Comparison of ENCODE assay signal across 17 mouse cellular contexts in genomic region chr16:19969506-19969905, GRCm38 (mm10). TPM values are rescaled to one million over a fixed set of nuclear protein-coding genes. Genes with fewer than 3 reads are reported as not detected.
DNase-seq lines count a peak whose midpoint lies in the region.
"Had no signal": no experiment of that assay in that cellular context is flagged by ENCODE, and none has a peak within 500 bp of the region (broad histone marks: within the 10 kb centered on the region; RNA-seq: fewer than 3 reads in every experiment).

No protein-coding gene starts in this region.

- H3K36me3 ChIP-seq in megakaryocyte, embryonic 14.5 days (replicated peaks; ENCODE audit: low read length): peaks cover 90% of the 10 kb centered on the region
- H3K36me3 ChIP-seq: embryonic facial prominence, embryonic 10.5 days; hindbrain, embryonic 13.5 days had no signal

- intact Hi-C loops in heart, postnatal 14 days (cut with DNase I): no loop called here

- H3K9me3 ChIP-seq in megakaryocyte, embryonic 14.5 days: 0 out of 2 replicates have a peak, but pooled peaks cover 4% of the 10 kb centered on the region
- H3K9me3 ChIP-seq: embryonic facial prominence, embryonic 10.5 days; hindbrain, embryonic 13.5 days had no signal

- no peaks in the 10 kb centered on the region for H3K27me3 ChIP-seq in megakaryocyte, embryonic 14.5 days (replicated peaks)
- H3K27me3 ChIP-seq: heart, embryonic 13.5 days; hindbrain, embryonic 13.5 days; Patski had no signal

- peak overlapping the region; percentile 81 for H3K4me3 ChIP-seq in megakaryocyte, embryonic 14.5 days (replicated peaks)
- H3K4me3 ChIP-seq: embryonic facial prominence, embryonic 10.5 days; heart, embryonic 13.5 days; hindbrain, embryonic 13.5 days had no signal

- H3K4me1 ChIP-seq in megakaryocyte, embryonic 14.5 days: peaks cover 99% of the 10 kb centered on the region
- H3K4me1 ChIP-seq: embryonic facial prominence, embryonic 10.5 days; hindbrain, embryonic 13.5 days had no signal

- peak; percentile 93 for DNase-seq in heart, adult 11 months
- DNase-seq in heart, postnatal 14 days: no peak
- peak; percentile 40 for DNase-seq in c-Kit-positive CD71-negative TER-119-negative erythroid progenitor cells, embryonic 14.5 days (ENCODE audit: low read depth)
- no peak for DNase-seq in spleen, postnatal 14 days (ENCODE audit: low spot score in 2 of 2)
- DNase-seq in urinary bladder, postnatal 36 days (ENCODE audit: low spot score in 2 of 2): no peak
- DNase-seq in right cerebral cortex, adult 2 months (ENCODE audit: low spot score in 2 of 2): no peak
- DNase-seq: adrenal gland, postnatal 14 days; cerebellum, adult 18-20 months; cerebellum, adult 9-11 months; cerebellum, postnatal 36 days; gastrocnemius, postnatal 14 days; kidney, adult 11 months had no signal

RNA-seq across cellular contexts. Expression of gene Klhl6, which starts 13.3 kb away (rescaled TPM):
- 1 to 10 TPM; 6.5 to 6.8 TPM for total RNA-seq in heart, postnatal 14 days (2021)
- 1.6 and 16.0 TPM in 2 replicates for polyA plus RNA-seq in megakaryocyte, embryonic 14.5 days (2012; ENCODE audit: insufficient read depth, low replicate concordance)

Comparison
In these comparisons a context has a peak if more than half of its experiments do, and no peak if none do; other contexts are left out.
1. DNase-seq: peak in heart, adult 11 months (single experiment) and c-Kit-positive CD71-negative TER-119-negative erythroid progenitor cells, embryonic 14.5 days (single experiment); none in heart, postnatal 14 days (0 of 2), spleen, postnatal 14 days (0 of 2), urinary bladder, postnatal 36 days (0 of 2) and right cerebral cortex, adult 2 months (0 of 2).